Mouse (Mus musculus) heart, adult 2 months (tissue): ENCODE measurements around the gene Cubn. TPM values are rescaled to one million over a fixed set of nuclear protein-coding genes. Genes with fewer than 3 reads are reported as not detected.

ENCODE experiments used
- DNase-seq, 2 experiments: peaks; one replicate each; pipeline ENCODE4 v3.0.0; 2021
- H3K27ac ChIP-seq: fragments of 200-600 bp; 2 replicates; pipeline ENCODE4 v1.8.1; 2022
- H3K27me3 ChIP-seq: fragments of 200-500 bp; 2 replicates; pipeline ENCODE4 v1.6.1; 2012; ENCODE audit warnings: mild to moderate bottlenecking, low read length, inconsistent platforms, mixed read lengths; ENCODE audit not compliant: control insufficient read depth, insufficient read depth
- H3K36me3 ChIP-seq: fragments of 200-500 bp; 2 replicates; pipeline ENCODE4 v1.6.1; 2012; ENCODE audit warnings: low read length, inconsistent platforms; ENCODE audit not compliant: control insufficient read depth, insufficient read depth
- H3K4me1 ChIP-seq: fragments of 200-500 bp; 2 replicates; pipeline ENCODE4 v1.6.1; 2011; ENCODE audit warnings: low read length; ENCODE audit not compliant: control insufficient read depth, insufficient read depth
- H3K4me3 ChIP-seq: fragments of 200-600 bp; 2 replicates; pipeline ENCODE4 v1.8.1; 2022
- H3K79me2 ChIP-seq: fragments of 200-500 bp; replicated peaks from 2 replicates; pipeline ENCODE4 v1.6.1; 2012; ENCODE audit warnings: mild to moderate bottlenecking, inconsistent platforms, low read length, moderate library complexity, mixed read lengths; ENCODE audit not compliant: control insufficient read depth, insufficient read depth
- H3K9ac ChIP-seq: fragments of 200-500 bp; 2 replicates; pipeline ENCODE4 v1.6.1; 2012; ENCODE audit warnings: low read depth, mild to moderate bottlenecking, control low read depth, inconsistent platforms, low read length, mixed read lengths
- CTCF ChIP-seq: fragments of 200-600 bp; IDR thresholded peaks from 2 replicates; pipeline ENCODE4 v1.8.1; 2022; ENCODE audit warnings: antibody characterized with exemption, mild to moderate bottlenecking, moderate library complexity
- EP300 ChIP-seq: fragments of 200-500 bp; IDR thresholded peaks from 2 replicates; pipeline ENCODE4 v1.6.1; 2011; ENCODE audit warnings: low read depth, low read length, control low read depth; ENCODE audit not compliant: insufficient read depth
- POLR2A ChIP-seq: fragments of 200-500 bp; IDR thresholded peaks from 2 replicates; pipeline ENCODE4 v1.6.1; 2011; ENCODE audit warnings: mild to moderate bottlenecking, low read depth, low read length, control low read depth; ENCODE audit not compliant: insufficient read depth
- WGBS: fragments of 180-500 bp; shearing (Covaris S2); methylation state at CpG from one replicate; pipeline ENCODE4 v1.1.7; 2018; 5-methylcytosine and 5-hydroxymethylcytosine counted together
- intact Hi-C: fragments of 180-260 bp; cut with DNase I; formaldehyde crosslinking; loops from one replicate; pipeline ENCODE4 v1.15.1; 2025
- polyA plus RNA-seq: library from polyadenylated mRNA; depleted of rRNA; stranded (reverse); fragments of >200 nt; gene quantifications from 2 replicates; pipeline ENCODE4 v1.2.3, GENCODE M21; 2012
- total RNA-seq, 2 experiments: library from RNA; stranded (reverse); gene quantifications; 2 replicates each; pipeline ENCODE4 v1.2.3; 2021

The Cubn gene
- total and polyA plus RNA-seq, 3 experiments, result 0.27 to 1.1 (median 0.81) TPM

DNA sequence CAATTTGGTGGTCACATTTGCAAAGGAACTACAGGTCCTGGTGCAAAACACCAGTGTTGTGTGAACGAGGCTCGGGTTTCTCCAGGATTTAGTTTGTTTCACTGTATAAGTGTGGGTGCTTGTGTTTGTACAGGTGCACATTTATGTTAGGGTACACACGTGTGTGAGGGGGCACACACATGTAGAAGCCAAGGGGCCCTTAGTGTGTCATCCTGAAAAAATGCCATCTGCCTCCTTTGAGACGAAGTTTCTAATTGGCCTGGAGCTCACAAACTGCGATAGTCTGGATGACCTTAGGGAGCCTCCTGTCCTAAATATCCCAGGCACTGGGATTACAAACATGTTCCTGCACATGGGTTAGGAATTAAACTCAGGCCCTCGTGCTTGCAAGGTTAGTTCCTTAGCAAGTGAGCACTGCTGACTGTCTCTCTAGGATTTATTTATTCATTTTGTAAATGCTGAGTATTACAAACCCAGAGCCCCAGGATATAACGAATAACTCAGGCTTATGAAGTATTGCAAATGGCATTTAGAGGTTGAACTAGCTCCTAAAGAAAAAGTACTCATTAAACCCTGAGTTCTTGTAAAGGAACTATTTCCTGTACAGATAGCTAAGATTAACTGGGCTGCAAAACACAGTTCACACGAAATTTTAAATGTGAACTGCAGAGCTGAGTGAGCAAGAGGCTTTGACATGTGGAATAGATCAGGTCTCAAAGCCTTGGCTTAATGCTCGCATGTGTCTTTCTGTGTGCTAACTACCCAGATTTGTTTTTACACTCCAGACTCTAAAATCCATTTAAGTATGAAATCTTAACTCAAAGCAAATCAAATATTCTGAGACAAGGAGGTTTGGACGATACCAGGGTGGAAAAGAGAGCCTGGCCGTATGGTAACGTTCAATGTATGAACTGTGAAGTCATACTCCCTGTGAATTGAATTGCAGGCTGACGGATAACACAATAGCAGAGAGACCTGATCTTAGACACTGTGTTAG lies 39.8 kb downstream of the Cubn start:
- WGBS, result 64% methylated on average over 13 of the region's 13 CpGs
- H3K36me3 ChIP-seq, result no peaks in the 10 kb centered on the region
- H3K79me2 ChIP-seq, result no peaks in the 10 kb centered on the region
- intact Hi-C loops, result loop anchor here (5.0 kb wide), 1 partner anchor 144 kb away; no protein-coding TSS in a partner anchor
- H3K9ac ChIP-seq, result no peak overlapping the region
- no peak overlapping the region for H3K27ac ChIP-seq
- no peak for DNase-seq
- H3K4me1 ChIP-seq, result no peaks in the 10 kb centered on the region
- H3K27me3 ChIP-seq, result no peaks in the 10 kb centered on the region
- TF ChIP-seq CTCF (no peak), POLR2A (no peak), EP300 (no peak)
- H3K4me3 ChIP-seq, result no peak overlapping the region

GRCm38 (mm10) chr2:13450895-13451294 lies 40.7 kb downstream of the Cubn start:
- WGBS, result 70% methylated on average over 3 of the region's 3 CpGs
- Histone ChIP-seq H3K27ac (no peak overlapping the region), H3K36me3 (no peaks in the 10 kb centered on the region), H3K9ac (no peak overlapping the region), H3K79me2 (no peaks in the 10 kb centered on the region), H3K4me1 (no peaks in the 10 kb centered on the region), H3K4me3 (no peak overlapping the region), H3K27me3 (no peaks in the 10 kb centered on the region)
- DNase-seq, result no peak
- intact Hi-C loops, result loop anchor here (5.0 kb wide), 1 partner anchor 144 kb away; no protein-coding TSS in a partner anchor
- TF ChIP-seq EP300, result no peak
- no peak for TF ChIP-seq POLR2A
- no peak for TF ChIP-seq CTCF

DNA sequence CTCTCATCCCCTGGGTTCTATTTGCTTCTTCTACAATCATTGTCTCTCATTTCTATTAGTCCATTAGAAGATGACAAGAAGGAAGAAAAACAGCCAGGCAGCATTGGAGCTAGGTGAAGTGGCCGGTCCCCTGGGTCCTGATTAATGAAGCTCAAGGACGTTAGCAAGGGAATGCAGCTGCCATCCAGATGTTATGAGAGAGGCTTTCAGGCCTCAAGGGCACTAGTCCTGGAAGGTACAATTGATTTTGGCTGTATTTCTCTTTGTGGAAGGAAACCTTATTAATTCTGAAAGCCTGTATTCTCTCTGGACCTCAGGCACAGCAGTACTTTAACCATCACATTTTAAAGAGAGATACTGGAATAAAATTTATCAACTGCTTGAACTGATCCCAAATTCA lies 41.1 kb downstream of the Cubn start:
- intact Hi-C loops, result loop anchor here (5.0 kb wide), 1 partner anchor 143 kb away; no protein-coding TSS in a partner anchor
- Histone ChIP-seq H3K36me3 (no peaks in the 10 kb centered on the region), H3K27ac (no peak overlapping the region), H3K9ac (no peak overlapping the region), H3K4me3 (no peak overlapping the region), H3K79me2 (no peaks in the 10 kb centered on the region), H3K27me3 (no peaks in the 10 kb centered on the region), H3K4me1 (no peaks in the 10 kb centered on the region)
- WGBS, result 67% methylated on average over 2 of the region's 2 CpGs
- DNase-seq, result no peak
- TF ChIP-seq CTCF (no peak), POLR2A (no peak), EP300 (no peak)

- H3K4me1 ChIP-seq, result no peaks in the 10 kb centered on the region
- no peaks in the 10 kb centered on the region for H3K27me3 ChIP-seq
- no peaks in the 10 kb centered on the region for H3K79me2 ChIP-seq
- H3K27ac ChIP-seq, result no peak overlapping the region
- DNase-seq, result no peak
- TF ChIP-seq POLR2A, result no peak
- TF ChIP-seq EP300, result no peak
- TF ChIP-seq CTCF, result no peak
- intact Hi-C loops, result no loop called here
- no peak overlapping the region for H3K9ac ChIP-seq
- no peaks in the 10 kb centered on the region for H3K36me3 ChIP-seq
- no peak overlapping the region for H3K4me3 ChIP-seq
- 88% methylated on average over 4 of the region's 4 CpGs for WGBS
Observed at GRCm38 (mm10) chr2:13445156-13445555, 46.5 kb downstream of the Cubn start.

GRCm38 (mm10) chr2:13438983-13439382 lies 52.6 kb downstream of the Cubn start:
- no peak for DNase-seq
- H3K27ac ChIP-seq, result peak overlapping the region; percentile 60
- no peak overlapping the region for H3K4me3 ChIP-seq
- H3K27me3 ChIP-seq, result no peaks in the 10 kb centered on the region
- H3K79me2 ChIP-seq, result no peaks in the 10 kb centered on the region
- WGBS, result 48% methylated on average over 1 of the region's 1 CpGs
- H3K9ac ChIP-seq, result no peak overlapping the region
- intact Hi-C loops, result no loop called here
- peaks cover 4% of the 10 kb centered on the region for H3K4me1 ChIP-seq
- no peak for TF ChIP-seq POLR2A
- no peak for TF ChIP-seq CTCF
- TF ChIP-seq EP300, result no peak
- H3K36me3 ChIP-seq, result no peaks in the 10 kb centered on the region
